Mouse (Mus musculus) E14TG2a.4 (cell line): ENCODE data around the gene H2al2a.

ENCODE experiments used
- H3K27me3 ChIP-seq: 2 replicates; pipeline ENCODE4 v1.6.1; 2014; ENCODE audit warnings: low read length, control low read depth; ENCODE audit not compliant: insufficient read depth
- H3K36me3 ChIP-seq: 2 replicates; pipeline ENCODE4 v1.6.1; 2014; ENCODE audit warnings: low read length, control low read depth; ENCODE audit not compliant: insufficient read depth
- H3K4me1 ChIP-seq: replicated peaks from 2 replicates; pipeline ENCODE4 v1.6.1; 2014; ENCODE audit warnings: low read depth, low read length, control low read depth
- H3K4me3 ChIP-seq: replicated peaks from 2 replicates; pipeline ENCODE4 v1.5.1; 2014; ENCODE audit warnings: mild to moderate bottlenecking, low read length
- H3K9me3 ChIP-seq: 2 replicates; pipeline ENCODE4 v1.6.1; 2014; ENCODE audit warnings: low read length, control low read depth
- CTCF ChIP-seq: conservative IDR thresholded peaks from 2 replicates; pipeline ENCODE4 v1.5.1; 2014; ENCODE audit warnings: low read length
- NANOG ChIP-seq: IDR thresholded peaks from 2 replicates; pipeline ENCODE4 v1.6.1; 2014; ENCODE audit warnings: borderline replicate concordance, low read length, mixed read lengths
- POU5F1 ChIP-seq: IDR thresholded peaks from 2 replicates; pipeline ENCODE4 v1.6.1; 2014; ENCODE audit warnings: low read length, borderline replicate concordance

Gene H2al2a

DNA sequence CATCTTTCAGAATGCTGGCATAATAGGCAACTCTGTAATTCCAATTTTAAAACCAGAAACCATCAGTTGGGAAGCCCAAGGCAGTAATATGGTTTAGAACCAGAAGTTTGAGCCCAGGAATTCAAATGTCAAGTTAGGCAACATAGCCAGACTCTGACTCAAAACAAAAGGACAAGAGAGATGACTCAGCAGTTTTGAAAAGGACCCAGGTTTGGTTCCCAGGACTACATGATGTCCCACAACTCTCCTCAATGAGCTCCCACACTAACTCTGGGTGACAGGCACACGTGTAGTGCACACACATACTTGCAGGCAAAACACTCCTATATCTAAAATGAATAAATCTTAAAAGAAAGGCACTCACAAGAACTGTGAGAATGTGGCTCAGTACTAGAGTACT lies 22.4 kb upstream of the H2al2a start:
- Histone ChIP-seq H3K27me3 (no peaks in the 10 kb centered on the region), H3K4me3 (no peak overlapping the region), H3K9me3 (peaks cover 38% of the 10 kb centered on the region), H3K4me1 (0 out of 2 replicates have a peak, but pooled peaks cover 4% of the 10 kb centered on the region), H3K36me3 (no peaks in the 10 kb centered on the region)
- TF ChIP-seq CTCF: no peak
- no peak for TF ChIP-seq POU5F1
- TF ChIP-seq NANOG: no peak

- H3K9me3 ChIP-seq: peaks cover 38% of the 10 kb centered on the region
- no peak overlapping the region for H3K4me3 ChIP-seq
- no peaks in the 10 kb centered on the region for H3K27me3 ChIP-seq
- H3K36me3 ChIP-seq: no peaks in the 10 kb centered on the region
- 0 out of 2 replicates have a peak, but pooled peaks cover 4% of the 10 kb centered on the region for H3K4me1 ChIP-seq
- no peak for TF ChIP-seq CTCF
- no peak for TF ChIP-seq POU5F1
- no peak for TF ChIP-seq NANOG
Observed at GRCm38 (mm10) chr2:18017321-18017720, 20.6 kb upstream of the H2al2a start.

DNA sequence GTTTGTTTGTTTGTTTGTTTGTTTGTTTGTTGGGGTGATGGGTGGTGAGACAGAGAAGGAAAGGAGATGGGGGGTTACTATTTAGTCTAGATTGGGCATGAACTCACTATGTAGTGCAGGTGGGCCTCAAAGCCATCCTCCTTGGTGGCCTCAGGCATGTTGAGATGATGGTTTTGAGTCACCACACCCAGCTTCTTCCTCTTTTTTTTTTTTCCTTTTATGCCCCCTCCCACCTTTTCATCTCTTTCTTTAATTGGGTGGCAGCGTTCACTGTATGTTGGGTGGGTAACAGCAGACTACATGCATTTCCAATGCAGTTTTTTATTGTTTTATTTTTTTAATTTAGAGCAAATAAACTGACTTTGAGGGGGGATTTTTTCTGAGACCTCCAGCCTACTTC lies 19.9 kb upstream of the H2al2a start:
- Histone ChIP-seq H3K4me3 (no peak overlapping the region), H3K9me3 (peaks cover 38% of the 10 kb centered on the region), H3K36me3 (no peaks in the 10 kb centered on the region), H3K27me3 (no peaks in the 10 kb centered on the region), H3K4me1 (0 out of 2 replicates have a peak, but pooled peaks cover 4% of the 10 kb centered on the region)
- TF ChIP-seq CTCF: no peak
- TF ChIP-seq POU5F1: no peak
- no peak for TF ChIP-seq NANOG

DNA sequence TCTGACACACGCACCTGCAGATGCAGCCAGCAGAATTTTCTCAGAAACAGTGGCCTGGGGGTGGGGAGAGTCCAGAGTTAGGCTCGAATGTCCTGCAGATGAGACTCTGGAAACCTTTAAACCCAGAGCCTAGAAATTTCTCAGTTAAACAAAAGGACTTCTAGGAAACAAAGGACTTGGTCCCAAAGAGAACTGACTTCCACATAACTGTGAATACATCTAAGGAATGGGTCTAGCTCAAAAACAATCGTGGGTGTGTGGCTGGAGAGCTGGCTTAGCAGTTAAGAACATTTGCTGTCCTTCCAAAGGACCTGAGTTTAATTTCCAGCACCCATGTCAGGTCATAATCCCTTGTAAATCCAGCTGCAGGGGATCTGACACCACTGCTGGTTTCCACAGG lies 18.8 kb upstream of the H2al2a start:
- Histone ChIP-seq H3K27me3 (no peaks in the 10 kb centered on the region), H3K36me3 (no peaks in the 10 kb centered on the region), H3K4me1 (0 out of 2 replicates have a peak, but pooled peaks cover 4% of the 10 kb centered on the region), H3K4me3 (no peak overlapping the region), H3K9me3 (peaks cover 38% of the 10 kb centered on the region)
- no peak for TF ChIP-seq CTCF
- no peak for TF ChIP-seq POU5F1
- TF ChIP-seq NANOG: no peak

DNA sequence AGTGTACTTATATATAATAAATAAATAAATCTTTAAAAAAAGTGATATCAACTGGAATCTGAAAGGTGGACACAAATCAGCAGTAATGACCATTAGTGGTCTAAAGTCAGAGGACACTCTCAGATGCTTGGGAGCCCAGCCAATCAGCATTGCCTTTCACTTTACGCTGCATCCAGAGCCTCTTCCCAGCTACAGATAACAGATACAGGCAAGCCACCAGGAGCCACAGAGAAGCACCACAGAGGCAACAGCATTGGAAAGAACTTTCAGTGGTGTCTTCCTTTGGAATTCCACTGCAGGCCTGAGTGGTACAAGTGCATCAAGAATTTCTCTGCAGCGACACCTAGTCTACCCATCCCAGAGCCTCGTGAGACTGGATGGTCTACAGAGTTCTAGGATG lies 16.1 kb upstream of the H2al2a start:
- no peaks in the 10 kb centered on the region for H3K27me3 ChIP-seq
- peaks cover 21% of the 10 kb centered on the region for H3K9me3 ChIP-seq
- H3K4me1 ChIP-seq: 0 out of 2 replicates have a peak, but pooled peaks cover 4% of the 10 kb centered on the region
- no peak overlapping the region for H3K4me3 ChIP-seq
- H3K36me3 ChIP-seq: no peaks in the 10 kb centered on the region
- no peak for TF ChIP-seq POU5F1
- no peak for TF ChIP-seq NANOG
- no peak for TF ChIP-seq CTCF

DNA sequence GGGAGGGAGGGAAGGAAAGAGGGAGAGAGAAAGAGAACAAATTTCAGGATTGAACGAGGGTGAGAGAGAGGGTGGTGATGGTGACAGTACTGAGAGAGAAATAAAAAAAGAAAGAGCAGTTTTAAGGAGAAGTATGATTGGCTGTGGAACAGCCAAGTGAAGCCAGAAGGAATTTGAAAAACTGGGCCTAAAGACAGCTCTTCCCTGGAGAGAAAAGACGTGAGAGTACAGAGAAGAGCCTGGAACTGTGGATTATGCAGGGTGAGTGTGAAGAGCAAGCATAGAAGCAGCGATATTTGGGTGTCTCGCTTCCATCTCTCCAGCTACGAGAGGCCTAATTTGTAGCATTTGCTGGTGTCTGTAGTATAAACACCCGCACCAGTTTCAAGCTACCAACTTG lies 14.5 kb upstream of the H2al2a start:
- H3K27me3 ChIP-seq: no peaks in the 10 kb centered on the region
- 0 out of 2 replicates have a peak, but pooled peaks cover 4% of the 10 kb centered on the region for H3K4me1 ChIP-seq
- H3K4me3 ChIP-seq: no peak overlapping the region
- no peak for TF ChIP-seq NANOG
- H3K9me3 ChIP-seq: peaks cover 5% of the 10 kb centered on the region
- H3K36me3 ChIP-seq: no peaks in the 10 kb centered on the region

DNA sequence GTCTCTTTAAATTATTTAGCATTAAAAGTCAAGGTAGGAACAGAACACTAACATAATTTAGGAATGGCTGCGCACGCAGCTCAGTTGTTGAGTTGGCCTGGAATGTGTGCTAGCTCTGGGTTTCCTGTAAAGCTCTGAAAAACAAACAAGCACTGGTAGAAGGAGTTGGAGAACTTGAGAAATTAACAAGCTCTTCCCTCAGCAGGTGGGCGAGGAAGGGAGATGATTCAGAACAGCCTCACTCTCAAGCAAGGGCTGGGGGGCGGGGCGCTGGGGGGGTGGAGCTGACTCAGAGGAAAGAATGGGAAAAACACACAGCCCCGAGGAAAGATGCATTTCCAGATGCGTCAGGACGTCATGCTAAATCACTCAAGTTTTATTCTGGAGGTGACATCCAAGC lies 8.4 kb upstream of the H2al2a start:
- Histone ChIP-seq H3K27me3 (no peaks in the 10 kb centered on the region), H3K4me3 (no peak overlapping the region), H3K36me3 (no peaks in the 10 kb centered on the region), H3K4me1 (peaks cover 19% of the 10 kb centered on the region), H3K9me3 (peaks cover 3% of the 10 kb centered on the region; the same call in 1 of the 2 replicates)
- no peak for TF ChIP-seq NANOG
- no peak for TF ChIP-seq POU5F1
- no peak for TF ChIP-seq CTCF

DNA sequence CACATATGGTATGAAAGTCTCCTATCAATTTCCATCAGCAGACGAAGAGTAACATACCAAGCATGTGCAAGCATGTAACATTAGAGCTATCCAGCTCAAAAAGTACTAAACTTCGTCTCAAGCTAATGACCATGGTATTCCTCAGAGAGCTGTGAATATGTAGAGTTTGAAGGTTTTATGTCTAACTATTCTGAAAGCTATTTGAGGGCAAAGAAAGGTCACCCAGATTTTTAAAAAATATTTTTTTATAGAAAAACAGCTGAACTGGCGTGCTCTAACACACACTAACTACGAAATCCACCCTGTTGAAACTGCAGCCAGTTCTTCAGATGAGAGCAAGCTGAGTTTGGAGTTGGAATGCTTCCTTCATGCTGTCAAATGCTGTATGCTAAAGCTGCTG lies 7.5 kb upstream of the H2al2a start:
- Histone ChIP-seq H3K4me3 (no peak overlapping the region), H3K36me3 (no peaks in the 10 kb centered on the region), H3K27me3 (no peaks in the 10 kb centered on the region), H3K4me1 (peaks cover 19% of the 10 kb centered on the region), H3K9me3 (no peaks in the 10 kb centered on the region)
- TF ChIP-seq NANOG (no peak), CTCF (no peak), POU5F1 (no peak)

GRCm38 (mm10) chr2:18002306-18002705 lies 5.5 kb upstream of the H2al2a start:
- Histone ChIP-seq H3K9me3 (no peaks in the 10 kb centered on the region), H3K4me1 (peaks cover 19% of the 10 kb centered on the region), H3K27me3 (no peaks in the 10 kb centered on the region), H3K4me3 (no peak overlapping the region), H3K36me3 (no peaks in the 10 kb centered on the region)
- TF ChIP-seq NANOG (no peak), CTCF (no peak)
